Mouse (Mus musculus): ENCODE results near the gene Gdf15.

DNA sequence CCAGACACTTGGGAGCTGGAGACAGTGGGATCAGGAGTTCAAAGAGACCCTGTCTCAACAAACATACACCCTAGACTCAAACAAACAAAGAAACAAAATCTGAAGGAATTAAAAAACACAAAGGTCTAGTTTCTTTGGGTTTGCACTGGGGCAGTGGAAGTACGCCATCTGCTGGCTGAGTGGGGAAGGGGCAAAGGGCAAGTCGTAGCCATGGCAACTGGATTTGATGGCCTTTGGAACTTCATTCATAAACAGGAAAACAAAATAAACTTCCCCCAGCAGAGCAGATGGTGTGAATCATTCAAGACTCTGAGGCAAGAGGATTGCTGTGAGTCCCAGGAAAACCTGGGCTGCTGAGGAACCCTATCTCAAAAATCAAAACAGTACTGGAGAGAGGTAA, 21.0 kb upstream of the Gdf15 start:
- TF ChIP-seq CTCF (IDR thresholded peaks at IDR 0.05; ENCODE audit: low read depth, low read length) (peak; percentile 94), EP300 (IDR thresholded peaks at IDR 0.05; ENCODE audit: insufficient read depth, low read depth, low read length) (no peak), POLR2A (IDR thresholded peaks at IDR 0.05; ENCODE audit: insufficient read depth, low read length) (no peak)
